Mouse (Mus musculus): ENCODE measurements around the gene Slx4ip. TPM values are rescaled to one million over a fixed set of nuclear protein-coding genes. Genes with fewer than 3 reads are reported as not detected.

The Slx4ip gene
- polyA plus RNA-seq, 1 experiment from 2014 or later = 13.2 TPM

- peaks cover 71% of the 10 kb centered on the region for H3K4me1 ChIP-seq
- WGBS = under 1% methylated on average over 51 of the region's 51 CpGs
- H3K36me3 ChIP-seq = no peaks in the 10 kb centered on the region
- peak overlapping the region; percentile 74 for H3K4me3 ChIP-seq
- ATAC-seq (ENCODE audit: low FRiP score, low read depth) = peak; percentile 35
- peak overlapping the region; percentile 68 for H3K27ac ChIP-seq (replicated peaks)
- peak overlapping the region; percentile 77 for H3K4me2 ChIP-seq (replicated peaks)
- H3K9ac ChIP-seq (replicated peaks) = peak overlapping the region; percentile 70
- H3K9me3 ChIP-seq = no peaks in the 10 kb centered on the region
- peaks cover 16% of the 10 kb centered on the region for H3K27me3 ChIP-seq
These were observed 223.5 kb downstream of the Slx4ip start for GRCm38 (mm10) chr2:137114248-137115096.

- Histone ChIP-seq H3K4me2 (replicated peaks) (peak overlapping the region; percentile 77), H3K9ac (replicated peaks) (peak overlapping the region; percentile 70), H3K27ac (replicated peaks) (peak overlapping the region; percentile 92), H3K27me3 (peaks cover 16% of the 10 kb centered on the region), H3K9me3 (no peaks in the 10 kb centered on the region), H3K36me3 (no peaks in the 10 kb centered on the region), H3K4me3 (peak overlapping the region; percentile 74), H3K4me1 (peaks cover 62% of the 10 kb centered on the region)
- no peak for ATAC-seq (ENCODE audit: low FRiP score, low read depth)
- under 1% methylated on average over 40 of the region's 40 CpGs for WGBS
These were observed 224.4 kb downstream of the Slx4ip start for GRCm38 (mm10) chr2:137115241-137116024.

- H3K4me3 ChIP-seq = peak within 1 kb of the TSS; percentile 74
- H3K9ac ChIP-seq (replicated peaks) = peak within 1 kb of the TSS; percentile 70
- peak within 1 kb of the TSS; percentile 92 for H3K27ac ChIP-seq (replicated peaks)
- no peaks in the 10 kb centered on the region for H3K9me3 ChIP-seq
- peak within 1 kb of the TSS; percentile 77 for H3K4me2 ChIP-seq (replicated peaks)
- peaks cover 54% of the 10 kb centered on the region for H3K4me1 ChIP-seq
- no peaks in the 10 kb centered on the region for H3K36me3 ChIP-seq
- under 1% methylated on average over 59 of the region's 59 CpGs for WGBS
- H3K27me3 ChIP-seq = peaks cover 15% of the 10 kb centered on the region
- ATAC-seq (ENCODE audit: low FRiP score, low read depth) = peak; percentile 67
These were observed 225.1 kb downstream of the Slx4ip start, which contains the start of gene Jag1 for GRCm38 (mm10) chr2:137116025-137116674. TSS of gene Jag1 (minus strand) at chr2:137116644.

- Histone ChIP-seq H3K36me3 (no peaks in the 10 kb centered on the region), H3K4me1 (peaks cover 48% of the 10 kb centered on the region), H3K9me3 (no peaks in the 10 kb centered on the region), H3K4me2 (replicated peaks) (peak overlapping the region; percentile 77), H3K27me3 (peaks cover 9% of the 10 kb centered on the region), H3K4me3 (peak overlapping the region; percentile 74), H3K9ac (replicated peaks) (peak overlapping the region; percentile 70), H3K27ac (replicated peaks) (peak overlapping the region; percentile 92)
- 0% methylated on average over 55 of the region's 61 CpGs for WGBS
- peak; percentile 81 for ATAC-seq (ENCODE audit: low FRiP score, low read depth)
These were observed 225.8 kb downstream of the Slx4ip start for GRCm38 (mm10) chr2:137116675-137117320.

GRCm38 (mm10) chr2:137117321-137117690 lies 226.3 kb downstream of the Slx4ip start:
- peak; percentile 60 for ATAC-seq (ENCODE audit: low FRiP score, low read depth)
- Histone ChIP-seq H3K36me3 (no peaks in the 10 kb centered on the region), H3K27ac (replicated peaks) (peak overlapping the region; percentile 92), H3K4me2 (replicated peaks) (peak overlapping the region; percentile 77), H3K9ac (replicated peaks) (peak overlapping the region; percentile 68), H3K4me3 (peak overlapping the region; percentile 74), H3K27me3 (peaks cover 8% of the 10 kb centered on the region), H3K9me3 (no peaks in the 10 kb centered on the region), H3K4me1 (peaks cover 43% of the 10 kb centered on the region)
- WGBS = under 1% methylated on average over 33 of the region's 33 CpGs

Other genes with a start within 250 kb of the Slx4ip start
- gene Snap25, start 177.8 kb upstream of the Slx4ip start, polyA plus RNA-seq (2016; fragmentation: Nextera tagmentation; extraction: Ambion mirVana) = 37.0 and 47.6 TPM in 2 replicates
- 11.3 and 14.6 TPM in 2 replicates for gene AL731706.2, start 5.5 kb upstream of the Slx4ip start, polyA plus RNA-seq (2016; fragmentation: Nextera tagmentation; extraction: Ambion mirVana)
- 19.5 and 22.5 TPM in 2 replicates for gene AL731706.1, start 171 bp downstream of the Slx4ip start, polyA plus RNA-seq (2016; fragmentation: Nextera tagmentation; extraction: Ambion mirVana)
- 13.5 and 17.4 TPM in 2 replicates for gene Mkks, start 171 bp downstream of the Slx4ip start, polyA plus RNA-seq (2016; fragmentation: Nextera tagmentation; extraction: Ambion mirVana)
- gene Jag1, start 225.4 kb downstream of the Slx4ip start, polyA plus RNA-seq (2016; fragmentation: Nextera tagmentation; extraction: Ambion mirVana) = 51.2 and 53.0 TPM in 2 replicates

Data from midbrain, embryonic 12.5 days (tissue).